Mouse (Mus musculus) intestine, embryonic 16.5 days (tissue): Measurements from ENCODE around the gene Lamtor1. TPM values are rescaled to one million over a fixed set of nuclear protein-coding genes. Genes with fewer than 3 reads are reported as not detected.

Experiments used
- ATAC-seq: fragments of 200-750 bp; cut with Nextera tagmentation; 2 replicates; pipeline ENCODE4 v1.8.0; 2017; ENCODE audit warnings: moderate TSS enrichment, moderate library complexity
- H3K27ac ChIP-seq: fragments of 300-500 bp; sonication (generic); 2 replicates; pipeline ENCODE4 v1.5.1; 2014; ENCODE audit warnings: mild to moderate bottlenecking, low read length
- H3K27me3 ChIP-seq: fragments of 300-500 bp; sonication (generic); replicated peaks from 2 replicates; pipeline ENCODE4 v1.6.1; 2014; ENCODE audit warnings: low read length, control low read depth, mixed read lengths; ENCODE audit not compliant: control insufficient read depth, insufficient read depth
- H3K36me3 ChIP-seq: fragments of 300-500 bp; sonication (generic); 2 replicates; pipeline ENCODE4 v1.6.1; 2014; ENCODE audit warnings: low read length, control low read depth; ENCODE audit not compliant: control insufficient read depth, insufficient read depth
- H3K4me1 ChIP-seq: fragments of 300-500 bp; sonication (generic); 2 replicates; pipeline ENCODE4 v1.6.1; 2014; ENCODE audit warnings: low read length, control low read depth, mixed read lengths; ENCODE audit not compliant: control insufficient read depth, insufficient read depth
- H3K4me2 ChIP-seq: fragments of 300-500 bp; sonication (generic); 2 replicates; pipeline ENCODE4 v1.6.1; 2014; ENCODE audit warnings: low read depth, low read length, control low read depth
- H3K4me3 ChIP-seq: fragments of 300-500 bp; sonication (generic); 2 replicates; pipeline ENCODE4 v1.5.1; 2014; ENCODE audit warnings: mild to moderate bottlenecking, low read length
- H3K9ac ChIP-seq: fragments of 300-500 bp; sonication (generic); 2 replicates; pipeline ENCODE4 v1.6.1; 2014; ENCODE audit warnings: low read depth, low read length
- H3K9me3 ChIP-seq: fragments of 300-500 bp; sonication (generic); 2 replicates; pipeline ENCODE4 v1.6.1; 2016; ENCODE audit warnings: low read length, control low read depth; ENCODE audit not compliant: control insufficient read depth
- WGBS: fragments of 180-500 bp; shearing (Covaris S2); extraction: QIAGEN DNeasy Blood & Tissue Kit; methylation state at CpG from one replicate; pipeline ENCODE4 v1.1.7; 2014; 5-methylcytosine and 5-hydroxymethylcytosine counted together
- polyA plus RNA-seq: library from polyadenylated mRNA; unstranded; fragments of >200 nt; fragmentation: Nextera tagmentation; extraction: Ambion mirVana; gene quantifications from 2 replicates; pipeline ENCODE4 v1.2.1, GENCODE M21; 2015

The Lamtor1 gene
- polyA plus RNA-seq, 1 experiment from 2014 or later: 236 TPM

DNA sequence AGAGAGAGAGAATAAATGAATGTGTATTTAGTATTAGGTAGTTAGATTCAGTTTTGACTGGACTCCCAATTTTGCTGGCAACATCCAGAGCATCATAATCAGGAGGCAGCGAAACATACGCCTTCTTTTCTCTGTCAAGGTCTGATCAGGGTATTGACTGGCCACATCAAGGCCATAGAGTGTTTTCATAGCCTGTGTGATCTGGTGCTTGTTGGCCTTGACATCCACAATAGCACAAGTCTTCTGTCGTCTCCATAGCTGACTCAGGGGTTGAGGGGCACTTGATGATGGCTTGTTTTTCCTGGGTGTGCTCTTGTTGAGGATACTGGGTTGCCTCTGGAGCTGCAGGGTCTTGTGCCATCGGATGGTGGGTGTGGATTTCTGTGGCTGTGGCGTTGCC is 51.2 kb downstream of the Lamtor1 start:
- Histone ChIP-seq H3K9me3 (no peaks in the 10 kb centered on the region), H3K9ac (no peak overlapping the region), H3K27me3 (no peaks in the 10 kb centered on the region), H3K4me2 (no peak overlapping the region), H3K27ac (no peak overlapping the region), H3K4me1 (peaks cover 3% of the 10 kb centered on the region; the same call in 1 of the 2 replicates), H3K36me3 (no peaks in the 10 kb centered on the region), H3K4me3 (no peak overlapping the region)
- no peak for ATAC-seq
- WGBS: 94% methylated on average over 5 of the region's 5 CpGs

- H3K4me3 ChIP-seq: no peak overlapping the region
Measured at GRCm38 (mm10) chr7:101962829-101963228, 57.1 kb downstream of the Lamtor1 start.

GRCm38 (mm10) chr7:101963621-101964020 is 57.9 kb downstream of the Lamtor1 start:
- Histone ChIP-seq H3K4me2 (no peak overlapping the region), H3K9me3 (no peaks in the 10 kb centered on the region), H3K4me3 (no peak overlapping the region), H3K9ac (no peak overlapping the region), H3K4me1 (peaks cover 15% of the 10 kb centered on the region), H3K27me3 (no peaks in the 10 kb centered on the region), H3K36me3 (no peaks in the 10 kb centered on the region), H3K27ac (no peak overlapping the region)
- no peak for ATAC-seq
- WGBS: 90% methylated on average over 2 of the region's 2 CpGs

More at GRCm38 (mm10) chr7:101962829-101963228, 57.1 kb downstream of the Lamtor1 start:
- H3K36me3 ChIP-seq: no peaks in the 10 kb centered on the region
- peak overlapping the region; percentile 33 for H3K27ac ChIP-seq
- peaks cover 11% of the 10 kb centered on the region for H3K4me1 ChIP-seq
- no peaks in the 10 kb centered on the region for H3K27me3 ChIP-seq
- H3K4me2 ChIP-seq: no peak overlapping the region
- 72% methylated on average over 2 of the region's 2 CpGs for WGBS
- H3K9ac ChIP-seq: no peak overlapping the region
- peak; percentile 65 for ATAC-seq
- H3K9me3 ChIP-seq: no peaks in the 10 kb centered on the region

DNA sequence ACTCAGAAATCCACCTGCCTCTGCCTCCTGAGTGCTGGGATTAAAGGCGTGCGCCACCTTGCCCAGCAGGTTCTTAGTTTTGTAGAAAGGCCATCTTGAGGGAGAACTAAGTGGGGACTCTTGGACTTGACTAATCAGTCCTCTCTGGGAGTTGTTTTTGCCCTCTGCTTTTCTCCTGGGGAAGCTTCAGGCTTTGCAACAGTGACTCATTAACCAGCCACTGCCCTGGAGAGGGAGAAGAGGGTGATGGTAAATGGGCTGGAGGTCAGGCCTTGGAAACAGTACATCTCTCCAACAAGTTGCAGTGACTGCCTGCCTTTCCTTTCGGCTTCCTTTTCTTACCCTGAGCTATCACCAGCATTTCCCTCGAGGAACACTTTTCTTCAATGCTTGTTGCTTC is 58.8 kb downstream of the Lamtor1 start:
- Histone ChIP-seq H3K27ac (peak overlapping the region; percentile 43; the same call in 1 of the 2 replicates), H3K36me3 (no peaks in the 10 kb centered on the region), H3K9ac (no peak overlapping the region), H3K27me3 (no peaks in the 10 kb centered on the region), H3K4me1 (peaks cover 20% of the 10 kb centered on the region), H3K4me3 (no peak overlapping the region), H3K9me3 (no peaks in the 10 kb centered on the region), H3K4me2 (no peak overlapping the region)
- ATAC-seq: peak; percentile 84
- 77% methylated on average over 4 of the region's 4 CpGs for WGBS

DNA sequence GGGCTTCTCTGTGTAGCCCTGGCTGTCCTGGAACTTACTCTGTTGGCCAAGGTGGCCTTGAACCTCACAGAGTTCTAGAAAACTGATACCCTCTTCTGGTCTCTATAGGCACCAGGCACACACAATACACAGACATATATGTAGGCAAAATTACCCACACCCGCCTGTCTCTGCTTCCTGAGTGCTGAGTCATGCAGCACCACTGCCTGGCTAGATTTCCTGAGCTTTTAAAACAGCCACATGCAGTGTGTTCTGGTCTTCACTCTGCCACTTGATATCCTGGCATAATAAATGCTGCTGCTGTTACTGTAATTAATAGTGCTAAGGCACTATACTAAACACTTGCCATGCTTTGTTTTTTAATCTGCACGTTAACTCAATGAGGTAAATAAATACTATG is 59.9 kb downstream of the Lamtor1 start:
- ATAC-seq: no peak
- no peak overlapping the region for H3K9ac ChIP-seq
- 56% methylated on average over 2 of the region's 2 CpGs for WGBS
- no peaks in the 10 kb centered on the region for H3K36me3 ChIP-seq
- H3K27ac ChIP-seq: no peak overlapping the region
- no peaks in the 10 kb centered on the region for H3K27me3 ChIP-seq
- H3K9me3 ChIP-seq: no peaks in the 10 kb centered on the region
- no peak overlapping the region for H3K4me3 ChIP-seq
- peaks cover 17% of the 10 kb centered on the region for H3K4me1 ChIP-seq
- no peak overlapping the region for H3K4me2 ChIP-seq

GRCm38 (mm10) chr7:101967256-101967655 is 61.6 kb downstream of the Lamtor1 start:
- peaks cover 24% of the 10 kb centered on the region for H3K4me1 ChIP-seq
- no peak overlapping the region for H3K4me2 ChIP-seq
- no peaks in the 10 kb centered on the region for H3K27me3 ChIP-seq
- H3K36me3 ChIP-seq: no peaks in the 10 kb centered on the region
- no peak for ATAC-seq
- H3K27ac ChIP-seq: no peak overlapping the region
- H3K4me3 ChIP-seq: no peak overlapping the region
- 86% methylated on average over 1 of the region's 1 CpGs for WGBS
- H3K9ac ChIP-seq: no peak overlapping the region
- no peaks in the 10 kb centered on the region for H3K9me3 ChIP-seq

GRCm38 (mm10) chr7:101968751-101969150 is 63.0 kb downstream of the Lamtor1 start:
- H3K36me3 ChIP-seq: no peaks in the 10 kb centered on the region
- 64% methylated on average over 2 of the region's 2 CpGs for WGBS
- peak overlapping the region; percentile 15 for H3K27ac ChIP-seq
- peaks cover 38% of the 10 kb centered on the region for H3K4me1 ChIP-seq
- no peak for ATAC-seq
- no peaks in the 10 kb centered on the region for H3K27me3 ChIP-seq
- peak overlapping the region; percentile 14; the same call in 1 of the 2 replicates for H3K4me2 ChIP-seq
- H3K4me3 ChIP-seq: no peak overlapping the region
- no peak overlapping the region for H3K9ac ChIP-seq
- no peaks in the 10 kb centered on the region for H3K9me3 ChIP-seq

GRCm38 (mm10) chr7:101969694-101970428 is 64.2 kb downstream of the Lamtor1 start:
- H3K4me2 ChIP-seq: peak overlapping the region; percentile 83
- H3K27ac ChIP-seq: peak overlapping the region; percentile 100
- no peaks in the 10 kb centered on the region for H3K27me3 ChIP-seq
- no peaks in the 10 kb centered on the region for H3K9me3 ChIP-seq
- peak overlapping the region; percentile 79 for H3K4me3 ChIP-seq
- under 1% methylated on average over 48 of the region's 53 CpGs for WGBS
- peak; percentile 92 for ATAC-seq
- H3K36me3 ChIP-seq: no peaks in the 10 kb centered on the region
- H3K9ac ChIP-seq: peak overlapping the region; percentile 89
- peaks cover 40% of the 10 kb centered on the region for H3K4me1 ChIP-seq

DNA sequence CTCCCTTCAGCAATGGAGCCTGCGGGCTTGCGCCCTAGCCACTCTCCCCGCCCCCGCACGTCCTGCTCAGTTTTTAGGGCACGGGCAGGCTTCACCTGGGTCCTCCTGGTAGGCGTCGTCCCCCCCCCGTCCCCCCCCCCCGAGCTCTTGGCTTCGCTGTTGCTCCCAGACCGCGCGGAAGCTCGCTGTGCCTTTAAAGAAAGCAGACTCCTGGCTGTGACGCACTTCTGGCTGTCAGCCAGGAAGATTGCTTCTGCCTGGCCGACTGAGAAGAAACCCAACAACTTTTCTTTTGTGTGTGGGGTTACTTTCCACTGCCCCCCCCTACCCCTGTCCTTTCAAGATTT is 64.7 kb downstream of the Lamtor1 start:
- Histone ChIP-seq H3K4me3 (peak overlapping the region; percentile 79), H3K27ac (peak overlapping the region; percentile 100), H3K4me1 (peaks cover 41% of the 10 kb centered on the region), H3K9ac (peak overlapping the region; percentile 89), H3K9me3 (no peaks in the 10 kb centered on the region), H3K27me3 (no peaks in the 10 kb centered on the region), H3K4me2 (peak overlapping the region; percentile 83), H3K36me3 (0 out of 2 replicates have a peak, but pooled peaks cover 3% of the 10 kb centered on the region)
- ATAC-seq: peak; percentile 76
- 1% methylated on average over 17 of the region's 17 CpGs for WGBS
